Mouse (Mus musculus): ENCODE measurements around the gene Sri. TPM values are rescaled to one million over a fixed set of nuclear protein-coding genes. Genes with fewer than 3 reads are reported as not detected.

The Sri gene
- polyA plus RNA-seq, 1 experiment from 2014 or later, result 187 TPM

GRCm38 (mm10) chr5:8085661-8086060 lies 39.8 kb downstream of the Sri start:
- 92% methylated on average over 3 of the region's 3 CpGs for WGBS

GRCm38 (mm10) chr5:8088147-8088546 lies 42.3 kb downstream of the Sri start:
- Histone ChIP-seq H3K27ac (no peak overlapping the region), H3K9me3 (ENCODE audit: control insufficient read depth, low read length) (no peaks in the 10 kb centered on the region), H3K4me2 (replicated peaks) (no peak overlapping the region), H3K4me1 (replicated peaks; ENCODE audit: control insufficient read depth, insufficient read depth, low read length) (no peaks in the 10 kb centered on the region), H3K27me3 (ENCODE audit: control insufficient read depth, insufficient read depth, low read length) (no peaks in the 10 kb centered on the region), H3K4me3 (replicated peaks; ENCODE audit: low read length) (no peak overlapping the region), H3K36me3 (replicated peaks; ENCODE audit: control insufficient read depth, insufficient read depth) (peaks cover 14% of the 10 kb centered on the region), H3K9ac (no peak overlapping the region)
- 91% methylated on average over 3 of the region's 3 CpGs for WGBS
- ATAC-seq (ENCODE audit: low FRiP score) (no peak), DNase-seq (ENCODE audit: low spot score) (no peak)

More at GRCm38 (mm10) chr5:8085661-8086060, 39.8 kb downstream of the Sri start:
- no peaks in the 10 kb centered on the region for H3K4me1 ChIP-seq (replicated peaks; ENCODE audit: control insufficient read depth, insufficient read depth, low read length)
- ATAC-seq (ENCODE audit: low FRiP score) (no peak; the same call in 1 of the 2 replicates), DNase-seq (ENCODE audit: low spot score) (no peak)
- H3K4me2 ChIP-seq (replicated peaks), result no peak overlapping the region
- H3K36me3 ChIP-seq (replicated peaks; ENCODE audit: control insufficient read depth, insufficient read depth), result no peaks in the 10 kb centered on the region
- H3K9ac ChIP-seq, result no peak overlapping the region
- H3K27ac ChIP-seq, result no peak overlapping the region
- H3K4me3 ChIP-seq (replicated peaks; ENCODE audit: low read length), result no peak overlapping the region
- H3K27me3 ChIP-seq (ENCODE audit: control insufficient read depth, insufficient read depth, low read length), result no peaks in the 10 kb centered on the region
- no peaks in the 10 kb centered on the region for H3K9me3 ChIP-seq (ENCODE audit: control insufficient read depth, low read length)

- Histone ChIP-seq H3K27me3 (ENCODE audit: control insufficient read depth, insufficient read depth, low read length) (no peaks in the 10 kb centered on the region), H3K4me3 (replicated peaks; ENCODE audit: low read length) (no peak overlapping the region), H3K9me3 (ENCODE audit: control insufficient read depth, low read length) (no peaks in the 10 kb centered on the region), H3K36me3 (replicated peaks; ENCODE audit: control insufficient read depth, insufficient read depth) (peaks cover 14% of the 10 kb centered on the region), H3K9ac (no peak overlapping the region), H3K27ac (no peak overlapping the region), H3K4me1 (replicated peaks; ENCODE audit: control insufficient read depth, insufficient read depth, low read length) (no peaks in the 10 kb centered on the region), H3K4me2 (replicated peaks) (no peak overlapping the region)
- DNase-seq (ENCODE audit: low spot score), result no peak
- 69% methylated on average over 5 of the region's 5 CpGs for WGBS
- no peak for ATAC-seq (ENCODE audit: low FRiP score)
Observed at GRCm38 (mm10) chr5:8094921-8095320, 49.0 kb downstream of the Sri start.

GRCm38 (mm10) chr5:8095689-8096088 lies 49.8 kb downstream of the Sri start:
- Histone ChIP-seq H3K27me3 (ENCODE audit: control insufficient read depth, insufficient read depth, low read length) (no peaks in the 10 kb centered on the region), H3K4me2 (replicated peaks) (no peak overlapping the region), H3K9me3 (ENCODE audit: control insufficient read depth, low read length) (no peaks in the 10 kb centered on the region), H3K4me3 (replicated peaks; ENCODE audit: low read length) (no peak overlapping the region), H3K36me3 (replicated peaks; ENCODE audit: control insufficient read depth, insufficient read depth) (peaks cover 14% of the 10 kb centered on the region), H3K9ac (no peak overlapping the region), H3K27ac (no peak overlapping the region), H3K4me1 (replicated peaks; ENCODE audit: control insufficient read depth, insufficient read depth, low read length) (no peaks in the 10 kb centered on the region)
- no peak for DNase-seq (ENCODE audit: low spot score)
- WGBS, result 90% methylated on average over 1 of the region's 1 CpGs
- ATAC-seq (ENCODE audit: low FRiP score), result no peak

- 91% methylated on average over 3 of the region's 3 CpGs for WGBS
- Histone ChIP-seq H3K4me1 (replicated peaks; ENCODE audit: control insufficient read depth, insufficient read depth, low read length) (no peaks in the 10 kb centered on the region), H3K27ac (no peak overlapping the region), H3K9ac (no peak overlapping the region), H3K27me3 (ENCODE audit: control insufficient read depth, insufficient read depth, low read length) (no peaks in the 10 kb centered on the region), H3K4me3 (replicated peaks; ENCODE audit: low read length) (no peak overlapping the region), H3K9me3 (ENCODE audit: control insufficient read depth, low read length) (no peaks in the 10 kb centered on the region), H3K36me3 (replicated peaks; ENCODE audit: control insufficient read depth, insufficient read depth) (peaks cover 4% of the 10 kb centered on the region; the same call in 1 of the 2 replicates), H3K4me2 (replicated peaks) (no peak overlapping the region)
- ATAC-seq (ENCODE audit: low FRiP score), result no peak
- no peak for DNase-seq (ENCODE audit: low spot score)
Observed at GRCm38 (mm10) chr5:8111691-8112090, 65.8 kb downstream of the Sri start.

- WGBS, result 94% methylated on average over 5 of the region's 5 CpGs
- no peak for DNase-seq (ENCODE audit: low spot score)
- no peak overlapping the region for H3K4me3 ChIP-seq (replicated peaks; ENCODE audit: low read length)
- H3K9ac ChIP-seq, result no peak overlapping the region
- H3K9me3 ChIP-seq (ENCODE audit: control insufficient read depth, low read length), result no peaks in the 10 kb centered on the region
- no peaks in the 10 kb centered on the region for H3K4me1 ChIP-seq (replicated peaks; ENCODE audit: control insufficient read depth, insufficient read depth, low read length)
- H3K4me2 ChIP-seq (replicated peaks), result no peak overlapping the region
- ATAC-seq (ENCODE audit: low FRiP score), result no peak
- no peaks in the 10 kb centered on the region for H3K27me3 ChIP-seq (ENCODE audit: control insufficient read depth, insufficient read depth, low read length)
- H3K27ac ChIP-seq, result no peak overlapping the region
- H3K36me3 ChIP-seq (replicated peaks; ENCODE audit: control insufficient read depth, insufficient read depth), result peaks cover 4% of the 10 kb centered on the region; the same call in 1 of the 2 replicates
Observed at GRCm38 (mm10) chr5:8112246-8112645, 66.4 kb downstream of the Sri start.

GRCm38 (mm10) chr5:8116561-8117168 lies 70.8 kb downstream of the Sri start:
- Histone ChIP-seq H3K4me3 (replicated peaks; ENCODE audit: low read length) (no peak overlapping the region), H3K36me3 (replicated peaks; ENCODE audit: control insufficient read depth, insufficient read depth) (peaks cover 4% of the 10 kb centered on the region; the same call in 1 of the 2 replicates), H3K9me3 (ENCODE audit: control insufficient read depth, low read length) (no peaks in the 10 kb centered on the region), H3K4me1 (replicated peaks; ENCODE audit: control insufficient read depth, insufficient read depth, low read length) (no peaks in the 10 kb centered on the region), H3K27me3 (ENCODE audit: control insufficient read depth, insufficient read depth, low read length) (no peaks in the 10 kb centered on the region), H3K27ac (no peak overlapping the region), H3K9ac (no peak overlapping the region), H3K4me2 (replicated peaks) (no peak overlapping the region)
- 79% methylated on average over 5 of the region's 5 CpGs for WGBS
- ATAC-seq (ENCODE audit: low FRiP score) (no peak; the same call in 1 of the 2 replicates), DNase-seq (ENCODE audit: low spot score) (no peak)

Other genes starting within 250 kb of the Sri start
- gene Steap4, start 85.6 kb upstream of the Sri start, polyA plus RNA-seq (2014; fragmentation: Nextera tagmentation; extraction: Ambion mirVana), result 0.13 and 0.27 TPM in 2 replicates